Comparison of ENCODE assay signal across 15 mouse cellular contexts in genomic region chr16:35165361-35165760, GRCm38 (mm10). TPM values are rescaled to one million over a fixed set of nuclear protein-coding genes. Genes with fewer than 3 reads are reported as not detected.
DNase-seq lines count a peak whose midpoint lies in the region; ATAC-seq lines count a peak whose summit lies in the region.
"Had no signal": no experiment of that assay in that cellular context is flagged by ENCODE, and none has a peak within 500 bp of the region (broad histone marks: within the 10 kb centered on the region; RNA-seq: fewer than 3 reads in every experiment).

No protein-coding gene starts in this region.

- peak overlapping the region; percentile 25; the same call in 1 of the 2 replicates for H3K9ac ChIP-seq in forebrain, embryonic 16.5 days (replicated peaks; ENCODE audit: low read depth, low read length)
- H3K9ac ChIP-seq in forebrain, embryonic 12.5 days = no peak overlapping the region
- H3K9ac ChIP-seq in midbrain, embryonic 13.5 days (replicated peaks) = no peak overlapping the region
- H3K9ac ChIP-seq in midbrain, embryonic 11.5 days (ENCODE audit: low read length) = no peak overlapping the region
- H3K9ac ChIP-seq in hindbrain, embryonic 15.5 days = no peak overlapping the region
- no peak overlapping the region for H3K9ac ChIP-seq in neural tube, embryonic 15.5 days (replicated peaks)
- H3K9ac ChIP-seq: embryonic facial prominence, embryonic 15.5 days; liver, embryonic 14.5 days had no signal

- no peaks in the 10 kb centered on the region for H3K9me3 ChIP-seq in forebrain, embryonic 16.5 days (ENCODE audit: control insufficient read depth, low read length)
- H3K9me3 ChIP-seq in forebrain, embryonic 12.5 days = no peaks in the 10 kb centered on the region
- no peaks in the 10 kb centered on the region for H3K9me3 ChIP-seq in midbrain, embryonic 13.5 days
- H3K9me3 ChIP-seq in midbrain, embryonic 11.5 days (ENCODE audit: control insufficient read depth, low read length) = no peaks in the 10 kb centered on the region
- no peaks in the 10 kb centered on the region for H3K9me3 ChIP-seq in hindbrain, embryonic 15.5 days
- no peaks in the 10 kb centered on the region for H3K9me3 ChIP-seq in neural tube, embryonic 15.5 days (replicated peaks)
- H3K9me3 ChIP-seq: embryonic facial prominence, embryonic 15.5 days had no signal

- H3K4me2 ChIP-seq in forebrain, embryonic 16.5 days (ENCODE audit: low read length) = no peak overlapping the region; the same call in 1 of the 2 replicates
- no peak overlapping the region for H3K4me2 ChIP-seq in forebrain, embryonic 12.5 days
- no peak overlapping the region for H3K4me2 ChIP-seq in midbrain, embryonic 13.5 days (replicated peaks)
- H3K4me2 ChIP-seq in midbrain, embryonic 11.5 days = no peak overlapping the region
- peak overlapping the region; percentile 42; the same call in 1 of the 2 replicates for H3K4me2 ChIP-seq in hindbrain, embryonic 15.5 days
- H3K4me2 ChIP-seq in neural tube, embryonic 15.5 days = peak overlapping the region; percentile 42

- H3K4me3 ChIP-seq in forebrain, embryonic 16.5 days (replicated peaks; ENCODE audit: low read length) = no peak overlapping the region
- H3K4me3 ChIP-seq in forebrain, embryonic 12.5 days (replicated peaks) = no peak overlapping the region
- no peak overlapping the region for H3K4me3 ChIP-seq in midbrain, embryonic 13.5 days (replicated peaks)
- no peak overlapping the region for H3K4me3 ChIP-seq in midbrain, embryonic 11.5 days (ENCODE audit: low read depth, low read length)
- no peak overlapping the region for H3K4me3 ChIP-seq in hindbrain, embryonic 15.5 days
- H3K4me3 ChIP-seq in neural tube, embryonic 15.5 days (replicated peaks) = no peak overlapping the region
- H3K4me3 ChIP-seq: embryonic facial prominence, embryonic 15.5 days; heart, adult 2 months had no signal

- H3K27me3 ChIP-seq in forebrain, embryonic 16.5 days (replicated peaks; ENCODE audit: control insufficient read depth, insufficient read depth, low read length) = no peaks in the 10 kb centered on the region
- no peaks in the 10 kb centered on the region for H3K27me3 ChIP-seq in forebrain, embryonic 12.5 days
- no peaks in the 10 kb centered on the region for H3K27me3 ChIP-seq in midbrain, embryonic 13.5 days
- H3K27me3 ChIP-seq in midbrain, embryonic 11.5 days (ENCODE audit: control insufficient read depth, insufficient read depth, low read length) = no peaks in the 10 kb centered on the region
- H3K27me3 ChIP-seq in hindbrain, embryonic 15.5 days = no peaks in the 10 kb centered on the region
- no peaks in the 10 kb centered on the region for H3K27me3 ChIP-seq in neural tube, embryonic 15.5 days (replicated peaks)
- H3K27me3 ChIP-seq: embryonic facial prominence, embryonic 15.5 days had no signal

- H3K36me3 ChIP-seq in forebrain, embryonic 16.5 days (ENCODE audit: control insufficient read depth, insufficient read depth) = no peaks in the 10 kb centered on the region
- no peaks in the 10 kb centered on the region for H3K36me3 ChIP-seq in forebrain, embryonic 12.5 days (replicated peaks)
- no peaks in the 10 kb centered on the region for H3K36me3 ChIP-seq in midbrain, embryonic 13.5 days
- no peaks in the 10 kb centered on the region for H3K36me3 ChIP-seq in midbrain, embryonic 11.5 days (ENCODE audit: control insufficient read depth, insufficient read depth, low read length)
- H3K36me3 ChIP-seq in hindbrain, embryonic 15.5 days = no peaks in the 10 kb centered on the region
- H3K36me3 ChIP-seq in neural tube, embryonic 15.5 days = no peaks in the 10 kb centered on the region
- H3K36me3 ChIP-seq: embryonic facial prominence, embryonic 15.5 days had no signal

- peak overlapping the region; percentile 37 for H3K27ac ChIP-seq in forebrain, embryonic 16.5 days (ENCODE audit: low read length)
- H3K27ac ChIP-seq in forebrain, embryonic 12.5 days = no peak overlapping the region
- 0 out of 2 replicates have a peak overlapping the region, but pooled peaks have one; percentile 32 for H3K27ac ChIP-seq in midbrain, embryonic 13.5 days
- no peak overlapping the region for H3K27ac ChIP-seq in midbrain, embryonic 11.5 days (ENCODE audit: low read depth, low read length)
- peak overlapping the region; percentile 5; the same call in 1 of the 2 replicates for H3K27ac ChIP-seq in hindbrain, embryonic 15.5 days (replicated peaks)
- peak overlapping the region; percentile 70 for H3K27ac ChIP-seq in neural tube, embryonic 15.5 days (replicated peaks)
- H3K27ac ChIP-seq: embryonic facial prominence, embryonic 15.5 days; heart, adult 2 months; liver, embryonic 14.5 days had no signal

- DNase-seq in midbrain, embryonic 11.5 days (ENCODE audit: low spot score, missing footprints) = no peak
- no peak for DNase-seq in cerebellum, adult 9-11 months
- DNase-seq in left cerebral cortex, adult 18-20 months (ENCODE audit: low spot score in 2 of 2) = no peak
- DNase-seq: gastrocnemius, postnatal 14 days; heart, adult 2 months; layer of hippocampus, postnatal 36 days had no signal

- 70% methylated on average over 6 of the region's 6 CpGs for WGBS in forebrain, embryonic 16.5 days
- 86% methylated on average over 6 of the region's 6 CpGs for WGBS in forebrain, embryonic 12.5 days
- WGBS in midbrain, embryonic 13.5 days = 84% methylated on average over 6 of the region's 6 CpGs
- 89% methylated on average over 6 of the region's 6 CpGs for WGBS in midbrain, embryonic 11.5 days
- 63% methylated on average over 6 of the region's 6 CpGs for WGBS in hindbrain, embryonic 15.5 days
- 54% methylated on average over 6 of the region's 6 CpGs for WGBS in neural tube, embryonic 15.5 days

- ATAC-seq in forebrain, embryonic 16.5 days = no peak
- ATAC-seq in forebrain, embryonic 12.5 days (ENCODE audit: low FRiP score) = no peak
- no peak for ATAC-seq in midbrain, embryonic 13.5 days
- no peak for ATAC-seq in midbrain, embryonic 11.5 days (ENCODE audit: low FRiP score)
- no peak for ATAC-seq in hindbrain, embryonic 15.5 days (ENCODE audit: low FRiP score, low read depth)
- ATAC-seq in neural tube, embryonic 15.5 days (ENCODE audit: low FRiP score) = no peak

- peaks cover 33% of the 10 kb centered on the region for H3K4me1 ChIP-seq in forebrain, embryonic 16.5 days (replicated peaks; ENCODE audit: control insufficient read depth, insufficient read depth, low read length)
- peaks cover 28% of the 10 kb centered on the region for H3K4me1 ChIP-seq in forebrain, embryonic 12.5 days
- H3K4me1 ChIP-seq in midbrain, embryonic 13.5 days (replicated peaks) = peaks cover 39% of the 10 kb centered on the region
- peaks cover 17% of the 10 kb centered on the region for H3K4me1 ChIP-seq in midbrain, embryonic 11.5 days (ENCODE audit: control insufficient read depth, insufficient read depth, low read length)
- H3K4me1 ChIP-seq in hindbrain, embryonic 15.5 days (replicated peaks) = peaks cover 51% of the 10 kb centered on the region
- H3K4me1 ChIP-seq in neural tube, embryonic 15.5 days = peaks cover 51% of the 10 kb centered on the region

RNA-seq across cellular contexts. Expression of gene Adcy5, which starts 10.7 kb away (rescaled TPM):
- 5.8 and 6.8 TPM in 2 replicates for polyA plus RNA-seq in forebrain, embryonic 16.5 days (2015; fragmentation: Nextera tagmentation; extraction: Ambion mirVana)
- polyA plus RNA-seq in forebrain, embryonic 12.5 days (2016; fragmentation: Nextera tagmentation; extraction: Ambion mirVana) = 2.5 and 2.8 TPM in 2 replicates
- 4.5 and 6.0 TPM in 2 replicates for polyA plus RNA-seq in midbrain, embryonic 13.5 days (2015; fragmentation: Nextera tagmentation; extraction: Ambion mirVana)
- polyA plus RNA-seq in midbrain, embryonic 11.5 days (2014; fragmentation: Nextera tagmentation; extraction: Ambion mirVana) = 1.7 TPM in 2 replicates
- 7.1 and 7.6 TPM in 2 replicates for polyA plus RNA-seq in hindbrain, embryonic 15.5 days (2015; fragmentation: Nextera tagmentation; extraction: Ambion mirVana)
- 5.1 and 6.1 TPM in 2 replicates for polyA plus RNA-seq in neural tube, embryonic 15.5 days (2015; fragmentation: Nextera tagmentation; extraction: Ambion mirVana)
- 100 to 1,000 TPM; 122 to 142 TPM for total RNA-seq in left cerebral cortex, adult 18-20 months (2021)
- total RNA-seq: megakaryocyte progenitor cell, adult 5-6 weeks; monocyte, adult 5-6 weeks had no signal

Comparison
In these comparisons a context has a peak if more than half of its experiments do, and no peak if none do; other contexts are left out.
1. H3K27ac ChIP-seq: peak in forebrain, embryonic 16.5 days (single experiment), midbrain, embryonic 13.5 days (single experiment), hindbrain, embryonic 15.5 days (single experiment) and neural tube, embryonic 15.5 days (single experiment); none in forebrain, embryonic 12.5 days (single experiment) and midbrain, embryonic 11.5 days (single experiment).
2. H3K4me2 ChIP-seq: peak in hindbrain, embryonic 15.5 days (single experiment) and neural tube, embryonic 15.5 days (single experiment); none in forebrain, embryonic 16.5 days (single experiment), forebrain, embryonic 12.5 days (single experiment), midbrain, embryonic 13.5 days (single experiment) and midbrain, embryonic 11.5 days (single experiment).